Mouse (Mus musculus): ENCODE results near the gene Tnxb.

GRCm38 (mm10) chr17:34670235-34670634 lies at the start of gene Tnxb:
- TF ChIP-seq CTCF (IDR thresholded peaks at IDR 0.05; ENCODE audit: low read depth) (no peak), EP300 (IDR thresholded peaks at IDR 0.05; ENCODE audit: low read depth) (no peak)

Measured in liver, postnatal 0 days (tissue).